Mouse (Mus musculus): ENCODE measurements around the gene Tagln2.
A peak's percentile ranks its signal among the peaks of the same experiment; 100 is the strongest.

Gene Tagln2

DNA sequence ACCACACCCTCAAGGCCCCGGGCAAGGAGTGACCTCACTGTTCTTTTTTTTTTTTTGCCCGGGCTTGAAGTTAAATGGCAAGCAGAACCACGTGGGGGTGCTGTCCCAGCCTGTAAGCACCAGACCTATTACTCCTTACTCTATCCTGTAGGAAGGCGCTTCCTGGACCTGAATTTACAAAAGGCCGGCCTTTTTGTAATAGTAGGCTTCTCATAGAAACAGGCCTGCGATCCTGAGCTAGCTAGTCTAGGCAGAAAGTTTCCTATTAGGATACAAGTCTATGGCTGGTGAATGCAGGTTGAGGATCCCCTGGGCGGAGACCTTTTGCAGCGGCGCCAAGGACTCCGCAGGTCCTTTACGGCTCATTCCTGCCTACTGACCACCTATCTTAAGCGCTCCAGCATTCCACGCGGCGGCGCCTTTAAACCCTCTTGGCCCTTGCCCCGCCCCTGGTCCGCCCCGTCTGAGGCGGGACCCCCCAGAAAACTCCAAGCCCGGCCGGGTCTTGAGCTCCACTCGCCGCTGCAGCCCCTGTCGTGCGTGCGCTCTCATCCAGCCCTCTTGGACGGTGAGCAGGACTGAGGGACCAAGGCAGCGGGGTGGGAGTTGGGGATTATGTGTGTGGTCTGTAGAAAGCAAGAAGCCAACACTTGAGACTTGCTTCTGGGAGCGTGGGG, at the start of gene Tagln2:
TSS of gene Tagln2 (plus strand) at position 283 of the 677 bp plus-strand sequence.
- DNase-seq (ENCODE audit: low read depth, low spot score), result peak; percentile 73

- no peak for DNase-seq (ENCODE audit: low read depth, low spot score)
Observed at GRCm38 (mm10) chr1:172450226-172450625, 49.6 kb upstream of the Tagln2 start.

- no peak for DNase-seq (ENCODE audit: low read depth, low spot score)
Observed at GRCm38 (mm10) chr1:172450848-172451470, 48.9 kb upstream of the Tagln2 start.

- DNase-seq (ENCODE audit: low read depth, low spot score), result no peak
Observed at GRCm38 (mm10) chr1:172452911-172453310, 46.9 kb upstream of the Tagln2 start.

GRCm38 (mm10) chr1:172453810-172454209, 46.0 kb upstream of the Tagln2 start:
- DNase-seq (ENCODE audit: low read depth, low spot score), result no peak

DNA sequence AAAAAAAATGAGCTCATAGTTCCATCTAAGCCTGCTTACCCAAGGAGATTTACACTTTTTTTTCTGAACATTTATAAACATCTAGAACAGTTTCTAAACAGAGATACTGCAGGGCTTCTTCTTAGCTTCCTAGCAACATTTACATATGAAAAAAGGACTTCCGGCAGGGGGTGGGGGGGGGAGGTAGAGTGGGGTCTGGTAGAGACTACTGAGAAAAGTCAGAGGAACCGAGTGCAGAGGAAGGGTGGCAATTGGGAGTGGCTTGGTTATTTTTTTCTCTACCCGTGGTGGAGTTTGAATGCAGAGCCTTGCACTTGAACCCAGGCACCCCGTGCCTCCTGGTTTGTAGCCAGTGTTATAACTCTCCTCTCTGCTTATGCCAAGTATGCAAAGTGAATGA, 44.4 kb upstream of the Tagln2 start:
- peak; percentile 65 for DNase-seq (ENCODE audit: low read depth, low spot score)

DNA sequence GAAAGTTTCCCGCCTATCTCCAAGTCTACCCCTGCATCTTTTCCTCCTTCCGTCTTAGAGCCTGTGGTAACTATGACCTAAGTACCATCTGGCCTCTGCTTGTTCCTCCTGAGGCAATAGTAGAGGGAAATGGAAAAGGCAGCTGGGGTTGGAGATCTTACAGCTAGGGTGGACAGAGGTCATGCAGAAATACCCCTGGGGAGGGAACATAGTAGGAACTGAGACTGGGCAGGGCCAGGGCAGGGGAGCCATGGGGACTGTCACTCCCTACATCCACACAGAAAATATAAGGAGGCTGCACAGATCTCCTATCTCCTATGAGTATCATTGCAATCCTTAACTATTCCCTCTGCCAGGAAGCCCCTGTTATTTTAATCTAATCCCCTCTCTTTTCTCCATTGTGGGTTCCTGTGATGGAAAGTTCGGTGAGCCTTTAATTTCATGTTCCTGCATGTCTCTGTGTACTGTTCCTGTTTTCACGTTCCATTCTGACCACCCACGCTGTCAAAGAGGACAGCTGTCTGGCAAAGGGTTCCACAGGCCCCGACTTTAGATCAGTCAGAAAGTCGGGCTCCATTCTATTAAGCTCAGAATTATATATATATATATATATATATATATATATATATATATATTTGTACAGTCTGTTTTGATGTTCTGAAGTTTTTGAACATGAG, 43.7 kb upstream of the Tagln2 start:
- no peak for DNase-seq (ENCODE audit: low read depth, low spot score)

DNA sequence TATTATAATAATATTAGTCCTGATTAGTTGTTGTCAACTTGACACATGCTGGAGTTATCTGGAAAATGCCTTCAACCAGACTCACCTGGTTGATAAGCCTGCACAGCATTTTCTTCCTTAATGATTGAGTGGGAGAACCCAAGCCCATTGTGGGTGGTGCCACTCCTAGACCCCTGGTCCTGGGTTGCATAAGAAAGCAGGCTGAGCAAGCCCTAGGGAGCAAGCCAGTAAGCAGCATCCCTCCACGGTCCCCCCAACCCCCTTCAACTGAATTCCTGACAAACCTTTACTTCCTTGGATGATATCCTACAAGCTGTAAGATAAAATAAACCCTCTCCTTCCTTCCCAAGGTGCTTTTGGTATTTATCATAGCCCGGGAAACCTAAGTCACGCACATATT, 42.7 kb upstream of the Tagln2 start:
- no peak for DNase-seq (ENCODE audit: low read depth, low spot score)

- no peak for DNase-seq (ENCODE audit: low read depth, low spot score)
Observed at GRCm38 (mm10) chr1:172458041-172458440, 41.8 kb upstream of the Tagln2 start.

- DNase-seq (ENCODE audit: low read depth, low spot score), result no peak
Observed at GRCm38 (mm10) chr1:172461602-172462001, 38.2 kb upstream of the Tagln2 start.

- no peak for DNase-seq (ENCODE audit: low read depth, low spot score)
Observed at GRCm38 (mm10) chr1:172462534-172462933, 37.3 kb upstream of the Tagln2 start.

- DNase-seq (ENCODE audit: low read depth, low spot score), result no peak
Observed at GRCm38 (mm10) chr1:172463387-172464333, 36.2 kb upstream of the Tagln2 start.

DNA sequence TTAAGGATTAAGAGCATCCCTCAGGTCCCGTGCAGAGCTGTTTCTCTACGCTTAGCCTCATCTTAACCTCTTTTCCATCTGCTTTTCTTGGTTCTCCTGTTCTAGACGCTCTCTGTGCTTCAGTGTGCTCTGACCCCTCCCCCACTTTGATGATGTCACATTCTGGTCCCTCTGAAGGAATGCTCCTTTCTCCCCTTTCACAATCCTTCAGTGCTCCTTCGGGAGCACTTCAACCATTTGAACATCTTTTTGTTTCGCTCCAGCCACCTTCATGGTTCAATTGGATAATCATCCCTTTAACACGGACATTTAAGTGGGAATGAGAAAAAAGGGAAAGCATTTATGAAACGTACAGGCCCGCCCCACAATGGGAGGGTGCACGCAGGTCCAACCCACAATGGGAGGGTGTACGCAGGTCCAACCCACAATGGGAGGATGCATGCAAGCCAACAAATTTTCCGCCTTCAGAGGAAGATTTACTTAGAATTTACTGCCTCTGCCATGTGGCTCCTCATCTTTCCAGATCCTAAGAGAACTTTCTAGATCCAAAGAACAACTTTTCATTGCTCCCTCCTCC, 31.5 kb upstream of the Tagln2 start:
- DNase-seq (ENCODE audit: low read depth, low spot score), result no peak

GRCm38 (mm10) chr1:172469373-172469772, 30.5 kb upstream of the Tagln2 start:
- DNase-seq (ENCODE audit: low read depth, low spot score), result no peak

DNA sequence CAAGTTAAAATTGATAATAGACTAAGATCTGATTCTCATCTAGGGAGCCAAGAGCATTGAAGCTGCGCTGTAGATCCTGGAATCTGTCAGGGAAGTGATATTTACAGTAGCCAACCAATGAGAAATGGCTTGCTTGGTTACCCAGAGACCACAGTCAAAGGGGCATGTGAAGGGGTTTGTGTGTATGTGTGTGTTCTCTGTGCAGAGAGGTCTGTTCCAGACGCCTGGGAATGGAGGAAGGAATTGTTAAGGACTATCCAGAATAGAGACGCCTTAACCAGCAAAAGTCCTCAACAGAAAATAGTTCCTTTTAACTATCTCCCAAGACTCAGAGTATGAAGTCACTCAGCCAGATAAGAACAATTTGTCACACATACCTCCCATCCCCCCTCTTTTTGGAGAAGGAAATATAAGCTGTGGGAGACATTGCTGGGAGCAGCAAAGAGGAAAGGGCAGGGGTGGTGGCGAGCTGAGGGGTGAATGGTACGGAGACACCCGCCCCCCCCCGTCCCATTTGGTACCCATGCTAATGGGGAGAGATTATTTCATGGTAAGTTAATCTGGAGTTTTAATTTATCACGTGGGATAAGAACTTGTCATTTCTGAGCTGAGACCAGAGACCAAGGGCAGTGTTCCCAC, 29.9 kb upstream of the Tagln2 start:
- DNase-seq (ENCODE audit: low read depth, low spot score), result no peak

DNA sequence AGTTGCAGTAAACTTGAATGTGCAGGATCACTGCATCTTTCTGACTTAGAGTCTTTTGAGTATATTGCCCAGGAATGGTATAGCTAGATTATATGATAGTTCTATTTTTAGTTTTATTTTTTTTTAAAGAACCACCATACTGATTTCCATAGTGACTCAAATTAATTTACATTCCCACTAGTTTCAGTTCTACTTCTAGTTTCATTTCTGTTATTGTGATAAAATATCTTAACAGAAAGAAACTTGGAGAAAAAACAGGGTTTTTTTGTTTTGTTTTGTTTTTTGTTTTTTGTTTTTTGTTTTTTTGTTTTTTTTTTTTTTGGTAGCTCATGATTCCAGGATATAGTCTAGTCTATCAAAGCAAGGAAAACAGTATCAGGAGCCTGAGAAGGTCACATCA, 26.9 kb upstream of the Tagln2 start:
- no peak for DNase-seq (ENCODE audit: low read depth, low spot score)

DNA sequence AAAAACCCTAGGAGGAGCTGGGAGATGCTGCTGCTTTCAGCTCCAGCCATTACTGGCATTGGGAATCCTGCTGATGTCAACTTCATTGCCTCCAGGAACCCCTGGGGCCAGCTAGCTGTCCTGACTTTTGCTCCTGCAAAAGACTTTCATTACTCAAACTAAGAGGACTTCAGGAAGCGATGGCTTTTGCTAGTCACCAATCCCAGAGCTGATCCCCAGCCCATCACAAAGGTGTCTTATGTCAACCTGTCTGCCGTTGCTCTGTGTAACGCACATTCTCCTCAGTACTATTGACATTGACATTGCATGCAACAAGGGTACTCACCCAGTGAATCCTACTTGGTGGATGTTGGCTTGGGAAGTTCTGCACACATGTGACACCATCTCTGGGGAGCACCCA, 25.7 kb upstream of the Tagln2 start:
- DNase-seq (ENCODE audit: low read depth, low spot score), result no peak

GRCm38 (mm10) chr1:172475054-172475741, 24.6 kb upstream of the Tagln2 start, which contains the start of gene Slamf9:
Gene Slamf9 (plus strand): TSS chr1:172475358.
- DNase-seq (ENCODE audit: low read depth, low spot score), result peak; percentile 36

DNA sequence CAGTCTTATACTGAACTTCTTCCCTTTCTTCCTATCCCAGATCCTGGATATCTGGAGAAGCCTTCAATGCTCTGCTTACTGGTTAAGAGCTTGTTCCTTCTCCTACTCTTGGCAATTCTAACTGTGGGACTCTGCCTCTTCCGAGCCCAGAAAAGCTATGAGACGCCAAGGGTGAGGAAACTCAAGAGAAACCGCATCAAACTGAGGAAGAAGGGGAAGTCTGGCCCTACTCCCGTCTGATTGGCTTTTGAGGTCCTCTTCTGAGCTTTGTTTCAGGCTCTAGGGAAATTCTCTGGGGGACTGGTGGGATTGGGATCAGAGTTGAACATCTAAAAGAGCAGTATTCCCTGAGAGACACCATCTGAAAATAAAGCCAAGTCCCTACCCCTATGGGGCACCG, 21.8 kb upstream of the Tagln2 start:
- DNase-seq (ENCODE audit: low read depth, low spot score), result no peak

GRCm38 (mm10) chr1:172480376-172480775, 19.5 kb upstream of the Tagln2 start:
- DNase-seq (ENCODE audit: low read depth, low spot score), result no peak
